Mouse (Mus musculus) left cerebral cortex, adult 11 months (tissue): ENCODE data around the gene Gm49601.

ENCODE experiments used
- DNase-seq: peaks from one replicate; pipeline ENCODE4 v3.0.0; 2022; ENCODE audit warnings: low spot score

Gene Gm49601

DNA sequence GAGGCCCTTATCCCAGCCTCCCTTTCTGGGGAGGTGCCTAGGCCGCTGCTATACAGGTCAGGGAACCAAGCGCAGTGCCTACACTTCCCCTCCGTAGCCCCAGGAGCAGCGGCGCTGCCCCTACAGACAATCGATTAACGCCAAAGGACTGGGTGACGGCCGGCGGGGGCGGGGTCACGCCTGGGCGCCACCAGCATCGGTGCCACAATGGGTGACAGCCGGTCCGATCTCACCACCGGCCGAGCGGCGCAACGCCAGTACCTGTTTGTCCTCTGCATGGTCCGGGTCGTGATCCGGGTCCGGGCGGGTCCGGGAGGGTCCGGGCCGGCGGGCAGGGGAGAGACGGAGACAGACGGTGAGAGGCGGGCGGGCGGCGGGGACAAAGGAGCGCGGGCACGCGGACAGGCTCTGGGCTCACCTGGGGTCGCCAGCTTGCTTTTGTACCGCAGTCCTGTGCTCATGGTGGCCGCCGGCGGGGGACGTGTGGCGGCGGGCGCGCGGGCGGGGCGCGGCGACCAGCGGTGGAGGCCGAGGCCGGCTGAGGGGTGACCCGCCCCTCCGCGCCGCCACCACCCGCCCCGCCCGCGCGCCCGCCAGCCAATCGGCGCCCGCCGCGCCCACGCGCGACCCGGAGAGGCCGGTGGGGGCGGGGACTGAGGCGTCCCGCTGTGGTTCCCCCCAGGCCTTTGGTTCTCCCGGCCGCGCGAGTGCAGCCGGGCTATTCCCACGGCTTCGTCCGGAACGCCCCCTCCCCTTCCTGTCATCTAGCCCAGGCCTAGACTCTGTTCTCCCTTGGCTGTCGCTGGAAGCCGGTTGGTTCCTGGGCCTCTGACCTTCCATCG lies 3.4 kb upstream of the Gm49601 start, which contains the start of gene Sept5:
TSS of gene Sept5 (minus strand) at position 565 of the 842 bp plus-strand sequence.
- no peak for DNase-seq

DNA sequence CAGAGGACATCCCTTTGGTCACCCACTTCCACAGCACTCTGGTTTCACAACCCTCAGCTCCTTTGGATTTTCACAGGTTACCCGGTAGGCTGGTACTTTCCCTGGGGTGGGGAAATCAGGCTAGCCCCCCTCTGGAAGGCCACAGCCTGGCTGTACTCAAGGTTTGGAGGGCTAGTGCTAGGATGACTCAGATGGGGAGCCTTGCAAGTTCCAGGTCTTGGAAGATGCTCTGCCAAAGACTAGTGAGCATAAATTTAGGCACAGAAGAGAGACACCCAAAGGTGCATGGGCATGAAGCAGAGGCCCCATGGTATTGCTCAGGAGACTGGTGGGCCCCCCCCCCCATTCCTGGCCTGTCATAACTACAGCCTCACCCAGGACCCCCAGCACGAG lies 2.7 kb upstream of the Gm49601 start:
- no peak for DNase-seq

- no peak for DNase-seq
These were observed 2.1 kb upstream of the Gm49601 start for GRCm38 (mm10) chr16:18628206-18628947.

DNA sequence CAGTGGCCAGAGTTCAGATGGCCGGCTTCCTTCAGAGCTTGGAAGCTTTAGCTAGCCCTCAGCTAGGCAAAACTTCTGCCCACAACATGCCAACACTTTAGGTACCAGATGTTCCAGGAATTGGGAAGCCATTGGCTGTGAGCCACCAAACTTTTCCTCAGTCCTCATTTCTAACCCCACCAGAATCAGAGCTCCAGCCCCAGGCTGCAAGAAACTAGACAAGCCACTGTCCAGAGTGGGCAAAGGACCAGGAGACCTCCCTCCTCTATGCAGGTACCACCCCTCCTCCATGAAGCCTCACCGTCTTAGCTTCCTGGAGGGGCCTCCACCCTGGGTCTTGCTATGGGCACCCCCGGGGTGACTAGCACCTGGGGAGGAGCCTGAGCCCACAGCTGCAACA lies 936 bp upstream of the Gm49601 start:
- no peak for DNase-seq

DNA sequence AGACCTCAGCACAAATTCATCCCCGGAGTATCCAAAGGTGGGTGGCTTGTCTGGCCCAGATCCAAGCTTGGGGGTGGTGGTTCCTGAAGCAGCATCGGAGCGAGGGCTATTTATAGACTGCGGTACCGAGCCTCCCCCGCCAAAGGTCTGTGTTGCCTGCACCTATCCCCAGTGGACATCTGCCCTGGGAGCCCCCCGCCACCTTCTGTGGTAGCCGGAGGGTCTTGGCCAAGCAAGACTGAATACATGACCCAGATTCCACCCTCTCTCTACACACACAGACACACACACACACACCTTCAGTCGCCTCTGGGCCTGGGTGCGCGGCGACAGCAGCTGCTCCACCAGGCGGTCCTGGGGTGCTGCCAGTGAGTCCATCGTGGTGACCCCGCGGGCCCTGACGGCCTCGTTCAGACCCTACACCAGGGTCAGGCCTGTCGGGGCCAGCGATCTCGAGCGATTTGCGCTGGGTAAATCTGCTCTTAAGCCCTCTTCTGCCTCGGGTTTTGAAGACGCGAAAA lies 376 bp downstream of the Gm49601 start:
- no peak for DNase-seq

DNA sequence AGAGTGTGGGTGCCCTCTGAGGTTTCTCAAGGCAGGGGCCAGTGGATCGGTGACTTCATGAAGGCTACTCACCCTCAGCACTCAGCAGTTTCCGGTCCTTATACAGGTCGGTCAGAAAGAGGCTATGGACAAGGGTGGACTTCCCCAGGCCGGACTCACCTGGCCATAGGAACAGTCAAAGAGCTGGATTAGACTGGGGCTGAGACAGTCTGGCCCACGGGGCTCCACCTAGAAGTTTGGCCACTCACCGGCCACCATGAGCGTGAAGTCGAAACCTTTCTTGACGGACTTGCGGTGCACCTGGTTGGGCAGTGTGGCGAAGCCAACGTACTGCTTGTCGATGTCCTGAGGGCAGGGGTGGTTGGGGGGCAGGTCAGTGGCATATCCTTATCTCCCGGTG lies 1.1 kb downstream of the Gm49601 start:
- DNase-seq = no peak

DNA sequence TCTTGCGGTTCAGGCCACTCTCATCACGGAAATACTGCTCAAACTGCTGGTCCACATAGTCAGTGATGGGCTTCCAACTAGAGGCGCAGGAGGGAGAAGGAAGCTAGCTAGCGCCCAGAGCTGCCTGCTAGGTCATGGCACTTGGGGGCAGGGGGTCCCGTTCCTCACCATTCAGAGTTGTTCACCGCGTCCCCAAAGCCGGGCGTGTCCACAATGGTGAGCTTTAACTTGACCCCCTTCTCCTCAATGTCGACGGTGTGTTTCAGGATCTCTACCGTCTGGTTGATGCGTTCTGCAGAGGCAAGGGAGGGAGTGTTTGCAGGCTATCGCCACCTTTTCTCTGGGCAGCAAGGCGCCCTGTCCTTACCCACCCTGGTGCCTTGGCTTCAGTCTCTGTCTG lies 1.6 kb downstream of the Gm49601 start:
- DNase-seq = no peak

DNA sequence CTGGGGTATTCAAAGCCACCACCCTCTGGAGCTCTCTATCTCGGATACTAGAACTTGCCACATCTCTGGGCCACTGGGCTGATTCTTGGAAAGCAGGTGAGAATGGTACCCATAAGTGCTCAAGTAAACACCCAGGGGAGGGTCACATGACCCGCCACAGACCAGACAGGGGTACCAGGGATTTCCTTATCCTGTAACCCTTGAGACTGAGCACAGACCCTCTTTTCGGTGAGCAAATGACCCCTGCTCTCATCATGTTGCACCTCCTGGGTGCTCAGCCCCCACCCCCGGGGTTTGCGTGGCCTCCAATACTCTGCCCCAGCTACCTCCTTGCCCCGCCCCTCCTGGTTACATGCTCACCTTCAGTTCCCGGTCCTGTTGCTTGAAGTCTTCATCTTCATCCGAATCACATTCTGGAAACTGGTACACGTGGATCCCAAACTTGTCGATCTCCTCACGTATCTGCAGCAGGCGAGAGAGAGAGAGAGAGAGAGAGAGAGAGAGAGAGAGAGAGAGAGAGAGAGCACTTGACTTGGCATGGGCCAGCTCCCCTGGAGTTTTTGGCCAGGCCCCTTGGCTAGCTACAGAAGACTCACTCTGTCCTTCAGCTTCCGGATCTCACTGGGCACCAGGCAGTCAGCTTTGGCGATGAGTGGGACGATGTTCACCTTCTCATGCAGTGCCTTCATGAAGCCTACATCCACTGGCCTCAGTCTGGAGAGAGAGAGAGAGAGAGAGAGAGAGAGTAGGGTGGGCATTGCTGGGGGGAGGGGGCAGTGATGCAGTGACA lies 2.3 kb downstream of the Gm49601 start:
- DNase-seq = no peak

GRCm38 (mm10) chr16:18622916-18623750 lies 3.1 kb downstream of the Gm49601 start:
- no peak for DNase-seq

DNA sequence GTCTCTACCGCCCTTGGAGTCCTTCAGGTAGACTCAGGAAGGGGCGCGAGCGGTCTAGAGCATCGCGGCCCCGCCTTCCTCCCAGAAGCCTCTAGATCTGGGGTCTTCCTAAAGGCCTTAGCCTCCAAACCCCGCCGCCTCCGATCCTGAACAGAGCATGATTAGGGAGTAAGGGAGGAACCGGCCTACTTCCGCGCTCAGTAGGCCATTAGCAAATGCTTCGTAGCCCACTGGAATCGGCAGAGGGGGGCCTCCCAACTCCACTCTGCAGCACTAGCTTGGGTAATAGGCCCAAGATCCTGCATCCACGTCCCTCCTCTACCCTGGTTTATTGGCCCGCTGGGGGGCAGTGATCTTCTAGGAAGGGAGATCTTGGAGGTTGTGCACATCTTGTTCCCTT lies 4.2 kb downstream of the Gm49601 start, which contains the start of gene Gp1bb:
TSS of gene Gp1bb (minus strand) at position 385 of the 400 bp plus-strand sequence.
- no peak for DNase-seq

DNA sequence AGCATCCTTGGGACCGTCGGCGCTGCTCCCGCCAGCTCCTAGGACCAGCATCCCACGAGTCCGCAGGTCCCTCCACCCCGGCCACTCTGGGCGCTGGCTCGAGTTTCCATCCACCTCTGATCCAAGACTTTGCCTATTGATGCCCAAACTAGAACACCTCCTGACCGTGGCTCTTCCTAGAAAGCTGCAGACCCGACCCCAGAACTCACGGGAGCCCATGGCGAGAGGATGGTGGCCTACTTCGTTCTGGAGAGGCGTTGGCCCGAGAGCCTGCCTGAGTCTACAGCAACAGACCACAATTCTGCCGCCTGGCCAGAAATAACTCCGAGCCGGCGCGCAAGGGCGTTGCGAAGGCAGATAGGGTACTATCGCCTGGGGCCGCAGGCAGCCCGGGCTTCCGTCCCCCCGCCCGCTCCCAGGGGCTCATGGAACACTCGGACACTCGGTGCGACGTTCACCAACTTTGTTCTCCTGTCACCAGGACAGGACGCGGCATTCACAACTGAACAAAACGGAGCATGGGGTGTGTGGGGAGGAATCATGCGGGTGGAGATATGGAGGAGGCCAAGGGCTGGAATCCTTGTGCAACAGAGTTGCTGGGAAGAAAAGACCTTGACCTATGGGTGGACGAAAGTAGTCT lies 4.7 kb downstream of the Gm49601 start:
- DNase-seq = no peak

DNA sequence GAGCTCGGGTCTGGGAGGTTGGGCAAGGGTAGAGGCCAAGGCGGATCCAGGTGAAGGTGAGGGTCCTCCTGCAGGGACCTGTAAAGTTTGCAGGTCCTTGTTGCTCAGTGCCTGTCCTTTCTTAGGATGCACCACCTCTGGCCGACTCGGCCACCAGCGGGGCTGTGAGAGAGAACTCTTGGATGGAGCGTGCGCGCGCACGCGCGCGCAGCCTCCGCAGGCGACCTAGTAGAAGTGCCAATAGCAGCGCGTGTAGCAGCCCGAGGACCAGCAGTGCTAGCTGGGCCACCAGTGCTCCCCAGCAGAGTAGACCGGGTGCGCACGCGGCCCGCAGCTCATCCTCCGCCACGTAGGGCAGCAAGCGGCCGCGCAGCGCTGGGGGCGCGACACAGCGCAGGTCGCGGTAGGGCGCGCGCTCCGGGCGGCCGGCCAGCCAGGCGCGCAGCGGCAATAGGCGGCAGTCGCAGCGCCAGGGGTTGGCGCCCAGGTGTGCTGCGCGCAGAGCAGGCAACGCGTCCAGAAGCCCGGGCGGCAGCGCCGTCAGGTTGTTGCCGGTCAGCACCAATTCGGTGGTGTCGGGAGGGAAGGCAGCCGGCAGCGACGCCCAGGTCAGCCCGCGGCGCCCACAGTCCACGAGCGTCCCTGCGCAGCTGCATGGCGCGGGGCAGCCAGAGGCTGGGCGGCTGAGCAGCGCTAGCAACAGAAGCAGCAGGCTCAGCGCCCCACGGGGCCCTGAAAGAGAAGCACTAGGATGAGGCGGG lies 5.4 kb downstream of the Gm49601 start:
- no peak for DNase-seq

DNA sequence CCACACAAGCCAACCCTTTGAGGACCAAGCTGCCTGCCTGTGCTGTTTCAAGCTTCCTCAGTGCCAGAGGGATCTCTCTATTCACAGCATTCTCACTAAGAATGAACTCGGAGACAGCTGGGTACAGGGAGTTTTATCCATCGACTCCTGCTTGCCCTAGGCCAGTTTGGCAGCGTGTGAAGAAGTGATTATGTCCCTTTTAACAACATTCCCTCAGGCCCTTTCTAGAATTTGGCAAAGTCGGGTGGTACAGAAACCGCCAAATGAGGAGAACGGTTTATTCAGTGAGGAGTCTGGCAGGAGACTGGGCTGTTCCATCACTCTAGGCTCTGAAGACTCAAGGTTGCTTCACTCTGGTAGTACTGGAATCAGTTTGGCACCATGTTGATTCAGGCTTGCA lies 6.0 kb downstream of the Gm49601 start:
- no peak for DNase-seq

DNA sequence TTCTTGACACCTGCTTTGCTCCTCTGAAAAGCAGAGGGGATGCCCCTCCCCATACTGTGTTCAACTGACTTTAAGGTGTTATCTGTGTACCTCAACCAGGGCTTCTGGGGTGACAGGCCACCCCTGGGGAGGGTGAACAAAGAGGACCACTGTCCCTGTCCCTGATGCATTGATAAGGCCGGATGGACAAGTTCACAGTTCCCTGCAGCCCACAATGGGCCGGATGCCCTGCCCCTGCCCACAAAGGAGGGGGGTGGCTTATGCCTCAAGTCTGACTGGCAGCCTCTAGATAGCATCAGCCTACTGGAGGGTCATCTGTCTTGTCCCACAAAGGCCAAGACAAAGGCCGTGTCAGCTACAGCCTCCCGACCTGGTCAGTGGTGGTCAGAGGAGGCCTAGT lies 7.1 kb downstream of the Gm49601 start:
- no peak for DNase-seq

DNA sequence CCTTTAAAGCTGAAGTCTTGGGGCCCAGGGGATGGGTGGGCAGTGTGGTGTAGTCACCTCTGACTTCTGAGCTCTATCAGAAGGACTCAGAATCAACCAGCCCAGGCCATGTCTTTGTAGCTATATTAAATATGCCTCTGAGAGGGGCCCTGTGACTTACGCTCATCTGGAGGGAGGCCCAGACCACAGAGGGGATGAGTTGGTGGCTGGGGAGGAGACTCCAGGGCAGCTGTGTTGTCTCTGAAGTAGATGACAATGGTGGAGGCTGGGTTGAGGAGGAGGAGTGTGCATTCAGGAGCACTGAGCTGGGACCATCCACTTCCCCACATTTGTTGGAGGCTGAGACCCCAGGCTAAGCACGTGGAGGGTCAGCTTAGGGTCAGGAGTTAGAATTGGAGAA lies 7.9 kb downstream of the Gm49601 start:
- no peak for DNase-seq

DNA sequence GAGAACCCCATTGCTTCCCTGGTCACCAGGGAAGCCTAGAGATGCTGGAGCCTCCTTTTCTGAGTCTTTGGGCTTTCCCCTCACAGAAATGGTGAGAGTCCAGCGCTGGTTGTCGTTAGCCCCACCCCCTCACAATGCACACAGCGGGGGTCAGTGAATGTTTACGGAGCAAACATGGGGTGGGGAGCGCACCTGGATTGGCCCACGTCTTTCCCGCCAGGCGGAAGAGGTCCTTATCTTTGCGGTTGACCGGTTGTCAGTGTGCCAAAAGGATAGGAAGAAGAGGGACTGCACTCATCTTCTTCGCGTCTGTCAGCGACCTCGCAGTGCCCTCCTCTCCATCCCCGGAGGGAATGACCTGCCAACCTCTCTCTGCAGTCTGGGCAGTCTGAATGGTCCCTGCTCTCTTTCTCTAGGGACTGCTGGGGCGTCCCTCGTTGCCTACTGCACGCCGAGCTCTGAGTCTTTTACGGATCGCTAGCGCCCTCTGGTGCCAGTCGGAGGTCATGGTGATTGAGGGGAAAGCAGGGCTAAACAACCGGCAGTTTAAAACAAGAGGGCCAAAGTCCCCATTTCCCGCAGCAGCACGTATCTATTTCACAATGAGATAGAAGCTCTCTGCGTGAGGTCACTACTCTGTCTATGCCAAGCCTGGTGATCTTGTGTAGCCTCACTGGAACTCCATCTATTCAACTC lies 8.7 kb downstream of the Gm49601 start:
- DNase-seq = peak; percentile 81

DNA sequence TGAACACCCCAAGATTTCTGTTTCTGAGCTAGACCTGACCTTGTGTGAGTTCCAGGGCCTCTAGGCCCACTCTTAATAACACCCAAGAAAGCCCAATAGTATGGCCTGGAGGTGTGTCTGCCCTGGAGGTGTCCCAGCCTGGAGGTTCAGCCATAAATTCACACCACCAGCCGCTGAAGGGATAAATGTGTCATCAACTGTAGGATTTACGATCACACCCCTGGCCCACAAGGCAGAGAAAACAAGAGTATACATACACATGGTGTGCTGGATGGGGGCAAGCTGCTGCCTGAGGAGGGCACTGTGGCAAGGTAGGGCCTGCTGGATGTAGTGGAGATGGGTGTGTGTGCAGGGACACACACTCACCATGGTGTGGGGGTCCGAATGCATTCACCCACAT lies 12.9 kb downstream of the Gm49601 start:
- no peak for DNase-seq

DNA sequence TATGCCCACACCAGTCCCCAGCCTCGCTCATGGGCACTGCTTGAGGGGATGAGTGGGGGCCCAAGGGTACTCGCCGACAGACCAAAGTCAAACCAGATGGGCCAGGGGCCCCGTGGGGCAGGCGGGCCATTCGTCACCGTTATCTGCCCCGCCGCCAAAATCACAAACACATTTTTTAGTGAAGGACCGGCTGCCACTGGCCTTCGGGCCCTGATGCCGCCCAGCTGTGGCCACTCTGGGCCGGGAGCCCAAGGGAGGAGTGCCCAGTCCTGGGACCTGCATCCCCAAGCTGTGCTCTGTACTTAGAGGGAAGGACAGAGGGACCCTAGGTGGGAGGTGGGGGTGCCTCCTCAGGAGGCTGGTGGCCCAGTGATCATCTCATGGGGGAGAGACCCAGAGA lies 14.5 kb downstream of the Gm49601 start:
- DNase-seq = no peak

DNA sequence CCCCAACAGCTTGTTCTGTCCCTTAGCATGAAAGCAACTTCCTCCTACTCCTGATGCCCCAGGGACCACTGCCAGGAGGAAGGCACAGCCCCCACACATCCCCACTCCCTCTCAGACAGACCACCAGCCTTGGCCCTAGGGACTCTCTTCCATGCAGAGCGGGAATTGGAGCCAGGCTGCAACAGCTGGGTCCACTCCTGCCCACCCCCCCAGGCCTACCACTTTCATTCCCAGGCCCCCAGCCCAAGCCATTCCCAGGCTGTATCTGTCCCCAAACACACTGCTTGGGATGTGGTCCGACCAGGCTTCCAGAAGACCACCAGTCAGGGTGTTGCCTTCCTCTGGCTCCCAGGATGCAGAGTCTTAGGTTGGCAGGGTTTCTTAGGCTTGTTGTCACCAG lies 17.1 kb downstream of the Gm49601 start:
- no peak for DNase-seq

GRCm38 (mm10) chr16:18608226-18608625 lies 18.0 kb downstream of the Gm49601 start:
- DNase-seq = no peak
